Mouse (Mus musculus) layer of hippocampus, postnatal 14 days (tissue): Measurements from ENCODE around the gene Olfr122. TPM values are rescaled to one million over a fixed set of nuclear protein-coding genes. Genes with fewer than 3 reads are reported as not detected.

ENCODE experiments used
- DNase-seq, 2 experiments: peaks; one replicate each; pipeline ENCODE4 v3.0.0; 2021 to 2022; ENCODE audit warnings: low spot score in 2 of 2, mixed read lengths in 1 of 2
- long read RNA-seq, 2 experiments: library from polyadenylated mRNA; stranded (forward); transcript quantifications; one replicate each; pipeline ENCODE4 v2.0.0; 2021
- total RNA-seq, 2 experiments: library from RNA; stranded (reverse); gene quantifications; 2 replicates each; pipeline ENCODE4 v1.2.3; 2021

The Olfr122 gene
- total RNA-seq: not detected
- long read RNA-seq, experiment 1: 0 reads
- long read RNA-seq, experiment 2: 0 reads

GRCm38 (mm10) chr17:37768307-37768706 is at the start of gene Olfr122:
TSS of gene Olfr122 (plus strand) at chr17:37768607.
- no peak for DNase-seq

- DNase-seq: no peak
Observed at GRCm38 (mm10) chr17:37721508-37721907, 46.9 kb upstream of the Olfr122 start, which contains the start of gene Olfr120. TSS of gene Olfr120 (plus strand) at chr17:37721808.

GRCm38 (mm10) chr17:37738070-37738469 is 30.3 kb upstream of the Olfr122 start:
- no peak for DNase-seq

GRCm38 (mm10) chr17:37793229-37793628 is 24.8 kb downstream of the Olfr122 start, which contains the start of gene Olfr123:
TSS of gene Olfr123 (plus strand) at chr17:37793529.
- no peak for DNase-seq

GRCm38 (mm10) chr17:37799588-37799987 is 31.2 kb downstream of the Olfr122 start, which contains the start of gene Olfr124:
TSS of gene Olfr124 (plus strand) at chr17:37799888.
- no peak for DNase-seq

Other genes with a start within 250 kb of the Olfr122 start
- not detected for gene Olfr112, start 199.2 kb upstream of the Olfr122 start, total RNA-seq
- not detected for gene Olfr113, start 190.9 kb upstream of the Olfr122 start, total RNA-seq
- gene Olfr114, start 175.9 kb upstream of the Olfr122 start, total RNA-seq: not detected
- not detected for gene Olfr115, start 141.5 kb upstream of the Olfr122 start, total RNA-seq
- not detected for gene Olfr116, start 141.4 kb upstream of the Olfr122 start, total RNA-seq
- gene Olfr117, start 104.8 kb upstream of the Olfr122 start, total RNA-seq: not detected
- gene Olfr118, start 101.6 kb upstream of the Olfr122 start, total RNA-seq: not detected
- gene Olfr119, start 72.0 kb upstream of the Olfr122 start, total RNA-seq: not detected
- gene Olfr120, start 46.8 kb upstream of the Olfr122 start, total RNA-seq: not detected
- not detected for gene Olfr121, start 19.8 kb upstream of the Olfr122 start, total RNA-seq
- not detected for gene Olfr123, start 24.9 kb downstream of the Olfr122 start, total RNA-seq
- gene Olfr124, start 31.3 kb downstream of the Olfr122 start, total RNA-seq: not detected
- gene Olfr125, start 64.3 kb downstream of the Olfr122 start, total RNA-seq: not detected
- gene Olfr126, start 78.9 kb downstream of the Olfr122 start, total RNA-seq: not detected
- not detected for gene Olfr127, start 131.8 kb downstream of the Olfr122 start, total RNA-seq
- gene Olfr128, start 151.9 kb downstream of the Olfr122 start, total RNA-seq: not detected
- gene Olfr761, start 184.5 kb downstream of the Olfr122 start, total RNA-seq: not detected